Comparison of ENCODE assay signal across 23 mouse cellular contexts in genomic region chr7:94227482-94227881, GRCm38 (mm10).
A peak's percentile ranks its signal among the peaks of the same experiment; 100 is the strongest.
DNase-seq lines count a peak whose midpoint lies in the region; ATAC-seq and TF ChIP-seq lines count a peak whose summit lies in the region.
"Had no signal": no experiment of that assay in that cellular context is flagged by ENCODE, and none has a peak within 500 bp of the region (broad histone marks: within the 10 kb centered on the region; RNA-seq: fewer than 3 reads in every experiment).

No protein-coding gene starts in this region.

- no peak for DNase-seq in neural tube, embryonic 10.5 days (ENCODE audit: extremely low spot score, low spot score)
- peak; percentile 22 for DNase-seq in brain, embryonic 14.5 days (ENCODE audit: low read depth)
- no peak for DNase-seq in left cerebral cortex, postnatal 36 days (ENCODE audit: low spot score in 2 of 2)
- DNase-seq in lung, postnatal 14 days = no peak
- DNase-seq: adrenal gland, adult 2 months; adrenal gland, adult 8-10 months; adrenal gland, postnatal 10 days; adrenal gland, postnatal 14 days; adrenal gland, postnatal 25 days; adrenal gland, postnatal 36 days; B cell, adult 2 months; cerebellum, adult 11 months; cerebellum, adult 11-12 months; cerebellum, adult 18-20 months had no signal

- no peak overlapping the region for H3K4me3 ChIP-seq in neural tube, embryonic 14.5 days (ENCODE audit: low read depth, low read length)
- no peak overlapping the region for H3K4me3 ChIP-seq in embryonic fibroblast, embryonic 13.5 days (ENCODE audit: insufficient read depth, low read length)
- no peak overlapping the region for H3K4me3 ChIP-seq in neural tube, embryonic 15.5 days (replicated peaks)
- no peak overlapping the region for H3K4me3 ChIP-seq in heart, embryonic 12.5 days

- peak; percentile 51; the same call in 1 of the 2 replicates for ATAC-seq in neural tube, embryonic 14.5 days (ENCODE audit: low read depth)
- peak; percentile 53; the same call in 1 of the 2 replicates for ATAC-seq in neural tube, embryonic 15.5 days (ENCODE audit: low FRiP score)
- no peak for ATAC-seq in heart, embryonic 12.5 days (ENCODE audit: insufficient number of reproducible peaks, low FRiP score)
- ATAC-seq: activated CD4-positive, CD25-positive, alpha-beta regulatory T cell, adult 4 months; CD4-positive, CD25-positive, alpha-beta regulatory T cell, adult 4 months; Patski had no signal

- no peaks in the 10 kb centered on the region for H3K27me3 ChIP-seq in neural tube, embryonic 14.5 days (ENCODE audit: control insufficient read depth, insufficient read depth, low read length)
- no peaks in the 10 kb centered on the region for H3K27me3 ChIP-seq in neural tube, embryonic 15.5 days (replicated peaks)
- no peaks in the 10 kb centered on the region for H3K27me3 ChIP-seq in heart, embryonic 12.5 days (replicated peaks)
- H3K27me3 ChIP-seq: CH12.LX, Patski had no signal

- H3K9me3 ChIP-seq in neural tube, embryonic 14.5 days (ENCODE audit: control insufficient read depth, low read length) = no peaks in the 10 kb centered on the region
- H3K9me3 ChIP-seq in neural tube, embryonic 15.5 days (replicated peaks) = no peaks in the 10 kb centered on the region
- H3K9me3 ChIP-seq in heart, embryonic 12.5 days (replicated peaks) = no peaks in the 10 kb centered on the region

- no peaks in the 10 kb centered on the region for H3K4me1 ChIP-seq in neural tube, embryonic 14.5 days (ENCODE audit: control insufficient read depth, insufficient read depth, low read length)
- H3K4me1 ChIP-seq in embryonic fibroblast, embryonic 13.5 days (ENCODE audit: control insufficient read depth, insufficient read depth, low read length) = no peaks in the 10 kb centered on the region; the same call in 1 of the 2 replicates
- no peaks in the 10 kb centered on the region for H3K4me1 ChIP-seq in neural tube, embryonic 15.5 days
- no peaks in the 10 kb centered on the region for H3K4me1 ChIP-seq in heart, embryonic 12.5 days (replicated peaks)

- WGBS in neural tube, embryonic 14.5 days = 35% methylated on average over 1 of the region's 1 CpGs
- WGBS in neural tube, embryonic 15.5 days = 27% methylated on average over 1 of the region's 1 CpGs
- 41% methylated on average over 1 of the region's 1 CpGs for WGBS in heart, embryonic 12.5 days

- no peak for TF ChIP-seq POLR2A in brain, embryonic 14.5 days (IDR thresholded peaks at IDR 0.05; ENCODE audit: borderline replicate concordance, extremely low read depth, insufficient read depth, insufficient read length, poor library complexity, severe bottlenecking)
- no peak for TF ChIP-seq POLR2A in embryonic fibroblast, embryonic 13.5 days (IDR thresholded peaks at IDR 0.05; ENCODE audit: low read depth, low read length)

- no peak for TF ChIP-seq CTCF in brain, embryonic 14.5 days (IDR thresholded peaks at IDR 0.05; ENCODE audit: borderline replicate concordance, extremely low read depth, insufficient read depth, insufficient read length)
- no peak for TF ChIP-seq CTCF in embryonic fibroblast, embryonic 13.5 days (IDR thresholded peaks at IDR 0.05; ENCODE audit: borderline replicate concordance, insufficient read depth, low read length)

- no peak overlapping the region for H3K9ac ChIP-seq in neural tube, embryonic 14.5 days (replicated peaks; ENCODE audit: low read depth, low read length)
- no peak overlapping the region for H3K9ac ChIP-seq in neural tube, embryonic 15.5 days (replicated peaks)
- no peak overlapping the region for H3K9ac ChIP-seq in heart, embryonic 12.5 days

- no peaks in the 10 kb centered on the region for H3K36me3 ChIP-seq in neural tube, embryonic 14.5 days (ENCODE audit: control insufficient read depth, insufficient read depth, low read length)
- H3K36me3 ChIP-seq in neural tube, embryonic 15.5 days = no peaks in the 10 kb centered on the region
- no peaks in the 10 kb centered on the region for H3K36me3 ChIP-seq in heart, embryonic 12.5 days
- H3K36me3 ChIP-seq: G1E had no signal

- intact Hi-C loops in left cerebral cortex, postnatal 36 days (cut with DNase I) = no loop called here

- H3K27ac ChIP-seq in neural tube, embryonic 14.5 days (ENCODE audit: low read depth, low read length) = no peak overlapping the region
- peak overlapping the region; percentile 47; the same call in 1 of the 2 replicates for H3K27ac ChIP-seq in embryonic fibroblast, embryonic 13.5 days (ENCODE audit: insufficient read depth, low read length)
- no peak overlapping the region for H3K27ac ChIP-seq in neural tube, embryonic 15.5 days (replicated peaks)
- H3K27ac ChIP-seq in heart, embryonic 12.5 days (ENCODE audit: poor library complexity, severe bottlenecking) = no peak overlapping the region

- H3K4me2 ChIP-seq in neural tube, embryonic 14.5 days (ENCODE audit: low read depth, low read length) = no peak overlapping the region
- no peak overlapping the region for H3K4me2 ChIP-seq in neural tube, embryonic 15.5 days
- no peak overlapping the region for H3K4me2 ChIP-seq in heart, embryonic 12.5 days
